Mouse (Mus musculus) adrenal gland, adult 8-10 months (tissue): ENCODE measurements at regions not wholly inside any gene's neighbourhood (a gene's known extent, or its start where the extent isn't known, plus 50 kb on each side); places are given as distances from the start of the nearest gene placed in this dataset.

ENCODE experiments used
- DNase-seq: peaks from one replicate; pipeline ENCODE4 v3.0.0; 2022

GRCm38 (mm10) chr3:36743399-36743798, 53.4 kb upstream of the Trpc3 start:
- no peak for DNase-seq

- DNase-seq, result no peak
Measured at GRCm38 (mm10) chr3:36754358-36754950, 64.5 kb upstream of the Trpc3 start.

- no peak for DNase-seq
Measured at GRCm38 (mm10) chr3:36762065-36762653, 72.2 kb upstream of the Trpc3 start.

GRCm38 (mm10) chr3:36762847-36763246, 72.9 kb upstream of the Trpc3 start:
- no peak for DNase-seq

- DNase-seq, result no peak
Measured at GRCm38 (mm10) chr3:36764741-36765140, 74.8 kb upstream of the Trpc3 start.

GRCm38 (mm10) chr3:36770096-36770495, 80.1 kb upstream of the Trpc3 start:
- DNase-seq, result no peak

- DNase-seq, result no peak
Measured at GRCm38 (mm10) chr3:36771011-36771410, 81.0 kb upstream of the Trpc3 start.

GRCm38 (mm10) chr3:36774023-36774422, 84.1 kb upstream of the Trpc3 start:
- DNase-seq, result no peak

- DNase-seq, result peak; percentile 4
Measured at GRCm38 (mm10) chr3:36778448-36778847, 84.5 kb upstream of the 4932438A13Rik start.

- DNase-seq, result no peak
Measured at GRCm38 (mm10) chr3:36786581-36786980, 76.3 kb upstream of the 4932438A13Rik start.

- no peak for DNase-seq
Measured at GRCm38 (mm10) chr3:36790245-36790644, 72.7 kb upstream of the 4932438A13Rik start.

GRCm38 (mm10) chr3:36797025-36797424, 65.9 kb upstream of the 4932438A13Rik start:
- no peak for DNase-seq

GRCm38 (mm10) chr3:36798160-36798823, 64.6 kb upstream of the 4932438A13Rik start:
- no peak for DNase-seq

GRCm38 (mm10) chr3:36810528-36810927, 52.4 kb upstream of the 4932438A13Rik start:
- no peak for DNase-seq
